Mouse (Mus musculus): ENCODE data around the gene AI837181.

Gene AI837181

GRCm38 (mm10) chr19:5447515-5448353, 22.8 kb downstream of the AI837181 start, which contains the start of gene Fosl1:
Fosl1 (plus strand) TSS chr19:5447547.
- peak; percentile 88 for DNase-seq (ENCODE audit: low spot score)

- DNase-seq (ENCODE audit: low spot score): peak; percentile 33
Observed at GRCm38 (mm10) chr19:5448354-5449150, 23.6 kb downstream of the AI837181 start.

GRCm38 (mm10) chr19:5449673-5450072, 24.7 kb downstream of the AI837181 start:
- no peak for DNase-seq (ENCODE audit: low spot score)

GRCm38 (mm10) chr19:5451766-5452165, 26.8 kb downstream of the AI837181 start:
- DNase-seq (ENCODE audit: low spot score): no peak

- DNase-seq (ENCODE audit: low spot score): no peak
Observed at GRCm38 (mm10) chr19:5455037-5455436, 30.1 kb downstream of the AI837181 start.

- no peak for DNase-seq (ENCODE audit: low spot score)
Observed at GRCm38 (mm10) chr19:5455568-5455967, 30.6 kb downstream of the AI837181 start.

- no peak for DNase-seq (ENCODE audit: low spot score)
Observed at GRCm38 (mm10) chr19:5456241-5456921, 31.4 kb downstream of the AI837181 start.

GRCm38 (mm10) chr19:5456922-5457745, 32.2 kb downstream of the AI837181 start:
- peak; percentile 88 for DNase-seq (ENCODE audit: low spot score)

- DNase-seq (ENCODE audit: low spot score): no peak
Observed at GRCm38 (mm10) chr19:5457746-5458442, 33.0 kb downstream of the AI837181 start, which contains the start of gene Ccdc85b. Ccdc85b (minus strand) TSS chr19:5457894.

GRCm38 (mm10) chr19:5459019-5459418, 34.1 kb downstream of the AI837181 start:
- DNase-seq (ENCODE audit: low spot score): no peak

- DNase-seq (ENCODE audit: low spot score): no peak
Observed at GRCm38 (mm10) chr19:5459896-5460295, 35.0 kb downstream of the AI837181 start.

GRCm38 (mm10) chr19:5460465-5460911, 35.5 kb downstream of the AI837181 start, which contains the start of gene Fibp:
Fibp (plus strand) TSS chr19:5460615.
- peak; percentile 85 for DNase-seq (ENCODE audit: low spot score)

- DNase-seq (ENCODE audit: low spot score): no peak
Observed at GRCm38 (mm10) chr19:5461411-5461810, 36.5 kb downstream of the AI837181 start.

GRCm38 (mm10) chr19:5463212-5463611, 38.3 kb downstream of the AI837181 start:
- DNase-seq (ENCODE audit: low spot score): no peak

GRCm38 (mm10) chr19:5463791-5464562, 39.0 kb downstream of the AI837181 start:
- peak; percentile 49 for DNase-seq (ENCODE audit: low spot score)

GRCm38 (mm10) chr19:5465037-5465436, 40.1 kb downstream of the AI837181 start:
- DNase-seq (ENCODE audit: low spot score): no peak

GRCm38 (mm10) chr19:5466916-5467500, 42.1 kb downstream of the AI837181 start:
- DNase-seq (ENCODE audit: low spot score): no peak

GRCm38 (mm10) chr19:5468374-5468773, 43.4 kb downstream of the AI837181 start, which contains the start of gene Ctsw:
Ctsw (minus strand) TSS chr19:5468507.
- peak; percentile 69 for DNase-seq (ENCODE audit: low spot score)

- no peak for DNase-seq (ENCODE audit: low spot score)
Observed at GRCm38 (mm10) chr19:5471846-5472245, 46.9 kb downstream of the AI837181 start.

Data from T-cell, adult 2 months (primary cell).